Mouse (Mus musculus) lung, adult 18-20 months (tissue): ENCODE results near the gene Renbp.

Experiments used
- DNase-seq, 2 experiments: peaks; one replicate each; pipeline ENCODE4 v3.0.0; 2022; ENCODE audit warnings: mixed read lengths in 2 of 2

Renbp gene

DNA sequence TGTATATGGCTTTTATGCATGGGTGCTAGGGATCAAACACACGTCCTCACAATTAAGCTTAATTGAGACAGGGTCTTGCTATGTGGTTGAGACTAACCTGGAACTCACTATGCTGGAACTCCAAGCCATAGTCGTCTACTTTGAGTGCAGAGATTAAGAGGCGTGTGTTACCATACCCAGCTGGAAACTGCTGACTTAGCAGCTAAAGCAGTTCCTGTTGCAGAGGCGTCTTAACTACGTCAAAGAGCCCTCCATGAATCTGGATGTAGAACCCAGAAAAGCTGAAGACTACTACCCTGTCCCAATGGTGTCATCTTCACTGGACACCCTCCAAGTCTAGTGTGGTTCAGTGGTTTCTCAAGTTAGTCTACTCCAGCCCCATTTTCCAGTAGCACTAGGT lies 12.0 kb downstream of the Renbp start:
- DNase-seq = no peak

DNA sequence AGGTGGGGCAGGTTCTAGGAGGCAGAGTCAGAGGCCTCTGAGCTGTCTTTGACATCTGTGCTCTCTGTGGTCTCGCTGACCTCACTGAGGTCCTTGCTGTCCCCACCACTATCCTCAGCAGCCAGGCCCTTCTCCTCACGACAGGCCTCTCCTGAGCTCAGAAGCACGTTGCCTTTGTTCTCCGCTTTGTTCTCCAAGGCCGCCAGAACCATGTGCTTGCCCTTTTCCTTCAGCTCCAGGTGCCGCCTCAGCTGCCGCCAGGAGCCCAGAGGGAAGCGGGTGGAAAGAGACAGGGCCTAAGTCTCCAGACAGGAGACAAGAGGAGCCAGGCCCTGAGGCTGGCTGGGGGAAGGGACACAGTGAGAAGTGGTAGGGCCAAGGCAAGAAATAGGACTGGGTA lies 13.7 kb downstream of the Renbp start:
- DNase-seq = no peak

DNA sequence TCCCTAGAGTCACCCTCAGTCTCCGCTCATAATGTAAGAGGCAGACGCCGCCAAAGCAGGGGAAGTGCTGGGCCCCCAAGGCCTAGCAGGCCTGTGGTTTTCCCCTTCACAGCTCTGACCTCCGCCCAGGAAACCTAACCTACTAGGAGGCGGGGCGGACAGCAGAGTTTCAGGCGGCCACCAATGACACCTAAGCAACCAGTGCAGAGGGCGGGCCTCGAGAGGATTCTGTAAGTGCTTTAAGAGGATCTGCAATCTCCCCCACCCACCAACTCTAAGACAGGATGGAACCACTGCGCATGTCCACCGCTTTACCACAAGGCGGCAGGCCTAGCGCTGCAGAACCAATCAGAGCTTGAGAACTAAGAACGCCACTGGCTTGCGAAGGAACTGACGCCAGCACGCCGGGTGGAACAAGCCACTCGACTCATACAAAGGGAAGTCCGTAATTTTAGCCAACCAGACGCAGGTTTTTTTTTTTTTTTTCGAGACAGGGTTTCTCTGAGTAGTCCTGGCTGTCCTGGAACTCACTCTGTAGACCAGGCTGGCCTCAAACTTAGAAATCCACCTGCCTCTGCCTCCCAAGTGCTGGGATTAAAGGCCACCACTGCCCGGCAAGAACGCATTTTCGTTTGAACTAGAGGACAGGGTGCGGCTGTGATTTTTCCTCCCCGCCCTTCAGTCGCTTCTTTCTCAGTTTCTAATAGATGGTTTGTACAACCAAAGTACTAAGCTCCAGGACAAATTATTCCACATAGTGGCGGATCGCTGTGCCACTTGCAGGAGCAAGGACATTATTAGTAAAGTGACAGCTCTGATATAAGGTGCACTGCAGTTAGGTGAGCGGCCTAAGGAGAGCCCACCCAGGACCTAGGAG lies 15.6 kb downstream of the Renbp start:
- peak; percentile 95 to 96 for DNase-seq

DNA sequence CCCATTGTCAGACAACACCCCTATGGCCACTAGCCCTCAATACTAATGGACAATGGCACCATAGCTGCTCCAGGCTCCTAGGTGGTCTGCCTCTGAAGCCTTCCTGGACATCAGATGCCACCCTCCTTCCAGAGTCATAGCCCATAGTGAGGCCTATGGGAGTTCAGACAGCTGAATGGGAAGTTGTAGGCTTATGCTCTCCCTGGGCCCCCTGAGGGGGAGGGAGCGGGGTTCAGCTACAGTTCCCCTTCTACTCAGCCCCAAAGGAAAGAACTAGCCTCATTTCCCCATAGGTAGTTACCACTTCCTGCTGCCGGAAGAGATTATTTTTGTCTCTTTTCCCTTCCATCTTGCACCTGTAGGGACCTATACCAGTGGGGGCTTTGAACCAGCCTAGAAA lies 19.1 kb downstream of the Renbp start:
- DNase-seq = peak in 1 of 2 experiments; percentile 32

DNA sequence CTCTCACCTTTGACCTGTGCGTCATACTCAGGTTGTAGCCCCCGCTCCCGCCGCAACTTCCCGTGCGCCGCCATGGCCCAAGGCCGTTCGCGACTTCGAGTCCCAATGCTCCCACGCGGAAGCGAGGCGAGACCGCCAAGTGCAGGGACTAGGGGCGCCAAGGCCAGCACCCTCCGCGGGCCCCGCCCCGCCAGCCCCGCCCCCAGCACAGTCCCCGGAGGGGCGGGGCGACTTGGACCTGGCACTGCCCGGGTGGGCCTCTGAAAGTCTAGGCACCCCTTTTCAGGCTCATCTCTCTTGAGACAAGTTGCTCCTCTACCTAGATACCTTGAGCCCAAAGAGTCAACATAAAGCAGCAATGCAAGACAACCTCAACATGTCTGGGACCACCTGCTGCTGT lies 19.5 kb downstream of the Renbp start:
- DNase-seq = peak in 1 of 2 experiments; percentile 30

DNA sequence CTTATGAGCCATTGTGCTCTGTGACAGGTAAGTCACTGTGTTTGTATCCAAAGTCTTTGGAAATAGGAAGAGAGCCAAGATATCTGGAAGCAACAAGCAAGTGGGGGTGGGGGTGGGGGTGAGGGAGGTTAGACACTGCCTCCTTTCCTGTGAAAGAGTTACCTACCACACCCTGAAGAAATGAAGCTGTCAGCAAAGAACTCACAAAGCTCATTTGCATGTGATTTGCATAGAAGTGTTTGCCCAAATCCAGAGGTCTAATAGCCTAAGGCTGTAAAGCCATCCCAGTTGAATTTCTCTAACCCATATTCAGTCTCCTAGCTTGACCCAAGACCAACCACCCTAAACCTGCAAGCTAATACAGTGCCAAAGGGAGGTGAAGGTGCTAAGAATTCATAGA lies 20.2 kb downstream of the Renbp start:
- no peak for DNase-seq

DNA sequence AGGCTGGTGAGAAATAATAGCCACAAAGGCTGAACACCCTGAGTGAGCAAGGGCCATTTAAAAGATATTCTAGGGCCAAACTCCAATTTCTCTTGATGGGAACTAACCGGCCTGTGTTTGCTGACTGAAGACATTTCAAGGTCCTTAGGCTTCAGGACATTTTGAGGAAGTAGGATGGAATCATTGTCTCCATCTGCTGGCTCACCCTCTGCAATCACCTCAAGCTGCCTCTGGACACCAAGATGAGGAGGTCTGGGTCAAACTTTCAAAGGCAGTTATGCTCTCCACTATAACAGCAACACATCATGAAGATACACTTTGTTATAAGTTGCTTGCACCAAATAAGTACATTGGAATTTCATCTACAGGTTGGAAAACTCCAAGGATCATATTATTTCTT lies 20.6 kb downstream of the Renbp start:
- no peak for DNase-seq

DNA sequence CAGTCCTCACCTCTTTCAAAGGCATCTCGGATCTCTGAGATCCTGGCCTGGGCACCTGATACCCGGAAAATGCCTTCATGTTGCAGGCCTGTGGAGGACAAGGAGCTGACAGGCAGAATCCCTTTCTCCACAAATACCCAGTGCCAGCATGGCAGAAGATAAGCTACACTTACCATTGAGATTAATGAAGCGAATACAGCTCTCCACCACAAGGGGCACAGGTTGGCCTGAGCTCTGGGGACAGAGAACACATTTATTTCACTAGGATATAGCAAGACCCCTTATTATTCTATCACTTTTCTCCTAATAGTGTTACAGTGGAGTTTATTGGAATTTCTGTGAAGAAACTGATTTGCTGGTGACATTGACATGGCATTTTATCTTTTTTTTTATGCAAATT lies 32.7 kb downstream of the Renbp start:
- no peak for DNase-seq

DNA sequence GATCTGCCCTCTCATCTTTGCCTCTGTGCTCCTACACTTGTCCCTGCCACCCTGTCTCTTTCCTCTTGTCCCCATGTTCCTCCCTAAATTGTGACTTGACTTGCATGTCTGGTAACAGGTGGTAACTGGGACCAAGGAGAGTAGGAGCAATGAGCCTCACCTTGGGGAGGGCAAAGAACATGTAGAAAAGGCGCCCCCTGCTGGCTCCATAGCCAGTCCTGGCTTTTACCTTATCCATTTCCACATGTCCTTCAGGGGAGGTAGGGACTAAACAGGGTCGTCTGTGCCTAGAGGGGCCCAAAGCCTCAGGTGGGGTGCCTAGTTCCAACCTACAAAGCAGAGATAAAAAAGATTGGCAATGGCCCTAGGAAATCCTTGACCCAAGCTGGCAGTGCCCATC lies 34.9 kb downstream of the Renbp start, which contains the start of gene L1cam:
Gene L1cam, minus strand, starts transcription at position 387 of the 400 bp plus-strand sequence.
- DNase-seq = peak; percentile 30 to 47

DNA sequence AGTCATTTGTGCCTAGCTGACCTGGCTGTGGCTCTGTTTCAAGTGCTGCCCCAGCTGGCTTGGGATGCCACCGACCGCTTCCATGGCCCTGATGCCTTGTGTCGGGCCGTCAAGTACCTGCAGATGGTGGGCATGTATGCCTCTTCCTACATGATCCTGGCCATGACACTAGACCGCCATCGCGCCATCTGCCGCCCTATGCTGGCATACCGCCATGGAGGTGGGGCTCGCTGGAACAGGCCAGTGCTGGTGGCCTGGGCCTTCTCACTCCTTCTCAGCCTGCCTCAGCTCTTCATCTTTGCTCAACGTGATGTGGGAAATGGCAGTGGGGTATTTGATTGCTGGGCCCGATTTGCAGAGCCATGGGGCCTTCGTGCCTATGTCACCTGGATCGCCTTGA lies 37.8 kb downstream of the Renbp start:
- no peak for DNase-seq

DNA sequence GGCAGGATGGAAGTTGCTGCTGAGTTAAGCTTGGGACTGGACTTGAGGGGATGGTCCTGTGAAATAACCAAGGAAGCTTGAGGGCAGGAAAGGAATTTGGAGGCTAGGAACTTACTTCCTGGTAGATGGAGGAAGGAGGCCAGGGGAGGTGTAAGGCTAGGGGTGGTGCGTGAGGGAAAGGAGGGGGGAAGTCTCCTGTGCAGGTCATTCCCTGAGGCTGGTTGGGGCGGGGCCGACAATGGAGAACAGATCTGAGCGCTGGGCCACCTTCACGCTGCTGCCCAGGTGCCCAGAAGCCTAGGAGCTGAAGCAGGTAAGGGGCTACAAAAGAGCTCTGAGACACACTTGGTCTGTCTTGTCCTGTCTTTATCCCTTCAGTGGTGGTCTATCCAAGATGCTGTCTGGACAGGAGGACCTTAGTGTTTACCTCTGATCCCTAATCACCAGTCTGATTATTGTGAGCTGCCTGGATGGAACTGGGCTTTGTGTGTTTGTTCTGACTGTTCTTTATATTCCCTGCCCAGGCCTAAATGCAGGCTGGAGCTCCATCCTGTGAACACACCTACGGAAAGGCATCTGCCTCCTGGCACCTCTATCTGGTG lies 39.0 kb downstream of the Renbp start, which contains the start of gene Avpr2:
Gene Avpr2, plus strand, starts transcription at position 552 of the 602 bp plus-strand sequence.
- no peak for DNase-seq

DNA sequence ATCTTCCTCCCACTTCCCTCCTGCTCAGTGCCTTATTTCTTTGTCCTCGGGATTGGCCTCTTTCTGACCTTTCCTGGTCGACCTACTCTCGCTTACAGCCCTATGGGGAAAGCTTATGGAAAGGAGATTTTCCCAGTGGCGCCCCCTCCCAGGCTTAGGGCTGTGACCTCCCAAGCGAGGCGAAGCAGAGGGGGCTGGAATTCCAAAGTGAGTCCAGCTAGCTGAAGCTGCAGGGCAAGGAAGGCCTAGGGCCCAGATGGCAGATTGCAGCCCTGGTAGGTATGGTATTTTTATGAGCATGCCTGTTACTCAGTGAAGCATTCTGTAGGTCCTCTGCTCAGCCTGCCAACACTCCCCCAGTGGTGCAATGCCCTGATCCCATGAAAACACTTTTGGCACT lies 49.2 kb downstream of the Renbp start:
- no peak for DNase-seq

DNA sequence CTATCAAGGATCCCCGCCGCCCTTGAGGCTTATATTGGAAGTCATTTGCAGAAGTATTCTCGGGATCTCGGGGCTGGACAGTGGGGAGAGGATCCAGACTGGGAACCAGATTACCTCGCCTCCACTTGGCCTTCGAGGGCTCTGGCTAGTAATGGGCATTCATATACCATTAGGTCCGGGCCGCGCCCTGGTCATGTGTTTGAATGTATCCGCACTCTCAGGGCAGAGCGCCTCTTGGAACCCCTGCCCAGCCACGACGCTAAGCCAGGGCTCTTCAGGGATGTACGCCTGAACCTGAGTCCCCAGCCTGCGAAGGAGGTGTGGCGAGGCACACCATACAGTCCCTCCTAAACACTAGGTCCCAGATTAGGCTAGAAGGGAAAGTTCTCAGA lies 49.6 kb downstream of the Renbp start:
- DNase-seq = no peak

DNA sequence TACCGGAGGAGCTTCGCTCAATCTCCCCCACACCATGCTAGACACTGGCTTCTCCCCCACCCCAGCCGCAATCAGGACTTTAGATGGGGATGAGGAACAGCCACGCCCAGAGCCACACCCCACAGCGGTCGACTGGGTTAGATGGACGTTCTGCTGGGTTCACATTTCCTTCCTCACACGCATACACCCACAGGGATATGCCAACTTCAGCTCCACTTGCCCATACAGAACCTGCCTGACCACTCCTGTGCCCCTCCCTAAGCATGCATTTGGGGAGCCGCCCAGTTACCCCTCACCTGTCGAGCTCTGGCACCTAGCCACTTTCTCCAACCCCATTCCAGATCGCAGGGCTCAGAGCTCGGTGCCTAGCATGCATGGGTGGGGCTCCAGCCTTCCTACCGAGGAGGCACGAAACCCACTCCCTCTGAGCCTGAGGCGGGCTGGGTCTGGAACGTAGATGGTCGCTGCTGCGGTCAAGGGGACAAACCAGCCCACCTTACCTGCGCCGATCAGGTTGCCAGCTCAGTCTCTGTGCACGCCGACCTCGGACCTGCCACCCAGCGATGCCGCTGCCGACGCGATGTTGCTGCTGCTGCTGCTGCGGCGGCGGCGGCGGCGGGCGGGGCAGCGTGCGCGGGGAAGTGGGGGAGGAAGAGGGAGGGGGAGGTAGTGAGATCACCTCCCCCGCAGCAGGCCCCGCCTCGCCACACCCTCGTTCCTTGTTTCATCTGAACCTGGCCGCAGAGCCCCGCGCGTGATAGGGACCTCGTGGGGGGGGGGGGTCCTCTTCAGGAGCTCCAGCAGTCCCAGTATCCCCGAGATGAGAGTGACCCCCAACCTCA lies 50.2 kb downstream of the Renbp start:
- peak; percentile 54 to 65 for DNase-seq

DNA sequence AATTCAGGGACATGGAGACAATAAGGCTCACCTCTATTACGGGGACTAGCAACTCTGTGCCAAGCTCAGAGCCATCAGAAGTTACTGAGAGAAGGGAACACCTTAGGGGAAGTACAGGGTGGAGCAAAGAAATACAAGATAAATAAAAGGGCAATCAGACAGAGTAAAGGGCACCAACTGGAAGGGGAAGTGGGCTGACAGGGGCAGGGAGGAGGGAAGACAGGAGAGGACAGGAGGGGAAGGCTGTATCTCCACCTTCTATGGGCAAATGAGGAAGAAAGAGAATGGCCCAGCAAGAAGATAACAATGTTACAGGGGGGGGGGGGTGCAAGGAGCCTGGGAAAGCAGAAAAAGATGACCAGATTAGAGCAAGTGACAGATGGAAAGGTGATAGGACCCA lies 53.6 kb downstream of the Renbp start:
- no peak for DNase-seq

DNA sequence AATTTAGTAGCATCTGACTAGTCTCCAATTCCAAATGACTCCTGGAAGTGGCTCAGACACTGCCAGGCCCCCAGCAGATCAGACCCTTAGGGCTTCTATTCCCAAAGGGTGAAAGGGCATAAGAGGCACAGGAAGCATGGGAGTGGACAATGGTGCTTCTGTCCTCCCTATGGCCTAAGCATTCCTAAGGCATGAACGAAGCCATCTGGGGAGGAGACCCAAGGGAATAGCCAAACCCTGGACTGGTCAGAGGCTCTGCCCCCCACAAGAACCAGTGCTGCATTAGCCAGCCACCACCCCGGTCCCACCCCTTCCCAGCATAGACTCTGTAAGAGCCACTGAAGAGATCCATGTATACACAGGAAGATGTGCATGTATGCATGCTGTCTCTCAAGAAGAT lies 54.8 kb downstream of the Renbp start:
- DNase-seq = no peak
